Mouse (Mus musculus) ovary, postnatal 14 days (tissue): ENCODE measurements around the gene Wdr63.
A peak's percentile ranks its signal among the peaks of the same experiment; 100 is the strongest.
"Not testable (repeated sequence)": the region's sequence is repeated elsewhere in the genome, so short reads cannot be mapped to it uniquely, and the experiment has no call there.

ENCODE experiments used
- DNase-seq: peaks from one replicate; pipeline ENCODE4 v3.0.0; 2022; ENCODE audit warnings: low spot score

Gene Wdr63

GRCm38 (mm10) chr3:146010751-146011150 lies 97.2 kb downstream of the Wdr63 start:
- no peak for DNase-seq

- no peak for DNase-seq
Measured at GRCm38 (mm10) chr3:146009859-146010645, 97.9 kb downstream of the Wdr63 start.

DNA sequence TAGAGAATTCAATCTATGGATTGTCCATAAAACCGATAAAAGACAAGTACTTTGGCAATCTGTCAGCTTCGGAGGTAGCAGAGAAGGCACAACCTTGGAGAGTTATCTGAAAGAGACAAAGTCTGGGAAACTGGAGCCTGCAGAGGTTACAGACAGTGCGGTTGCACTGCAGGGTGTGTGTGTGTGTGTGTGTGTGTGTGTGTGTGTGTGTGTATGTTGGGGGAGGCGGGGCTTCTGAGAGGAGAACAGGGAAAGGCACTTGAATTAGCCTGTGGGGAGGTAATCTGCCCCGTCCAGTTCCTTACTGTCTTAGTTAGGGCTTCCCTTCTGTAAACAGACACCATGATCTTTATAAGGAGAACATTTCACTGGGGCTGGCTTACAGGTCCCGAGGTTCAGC lies 100.1 kb downstream of the Wdr63 start:
- no peak for DNase-seq

DNA sequence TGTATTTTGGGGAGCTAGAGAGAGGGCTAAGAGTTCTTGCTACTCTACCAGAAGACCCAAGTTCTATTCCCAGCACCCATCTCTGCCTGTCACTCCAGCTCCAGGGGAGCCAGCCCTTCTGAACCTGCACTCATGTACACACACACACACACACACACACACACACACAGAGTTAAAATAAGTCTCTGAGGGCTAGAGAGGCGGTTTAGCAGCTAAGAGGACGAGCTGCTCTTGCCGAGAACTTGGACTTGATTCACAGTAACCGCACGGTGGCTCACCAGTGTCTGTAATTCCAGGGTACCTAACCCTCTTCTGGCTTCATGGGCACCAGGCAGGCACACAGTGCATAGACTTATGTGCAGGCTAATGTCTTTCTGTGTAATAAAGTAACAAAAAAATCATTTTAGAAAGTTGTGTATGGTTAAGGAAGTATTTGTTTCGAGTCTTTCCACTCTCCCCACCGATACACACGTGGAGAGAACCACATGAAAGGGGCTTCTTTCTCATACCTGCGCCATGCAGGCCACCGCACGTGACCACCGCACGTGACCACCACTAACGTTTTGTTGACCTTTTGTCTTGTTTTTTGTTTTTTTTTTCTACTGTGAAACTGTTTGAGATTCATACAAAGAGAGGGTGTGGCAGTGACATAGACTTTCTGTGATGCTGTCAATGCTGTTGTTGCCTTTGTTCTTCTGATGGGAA lies 103.4 kb downstream of the Wdr63 start:
- no peak for DNase-seq

DNA sequence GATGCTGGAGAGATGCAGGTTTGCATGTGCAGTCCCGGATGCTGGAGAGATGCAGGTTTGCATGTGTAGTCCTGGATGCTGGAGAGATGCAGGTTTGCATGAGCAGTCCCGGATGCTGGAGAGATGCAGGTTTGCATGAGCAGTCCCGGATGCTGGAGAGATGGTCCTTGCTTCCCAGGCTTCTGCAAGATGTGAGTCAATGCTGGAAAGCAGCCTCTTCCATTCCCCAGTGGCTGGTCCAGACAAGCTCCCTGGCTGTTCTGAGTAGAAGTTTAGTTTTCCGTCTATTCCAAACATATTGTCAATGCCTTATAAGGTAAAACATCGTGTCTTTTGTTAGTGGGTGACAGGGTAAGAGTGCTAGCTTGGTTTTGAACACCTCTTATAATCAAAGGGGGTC lies 111.4 kb downstream of the Wdr63 start:
- not testable (repeated sequence) for DNase-seq

DNA sequence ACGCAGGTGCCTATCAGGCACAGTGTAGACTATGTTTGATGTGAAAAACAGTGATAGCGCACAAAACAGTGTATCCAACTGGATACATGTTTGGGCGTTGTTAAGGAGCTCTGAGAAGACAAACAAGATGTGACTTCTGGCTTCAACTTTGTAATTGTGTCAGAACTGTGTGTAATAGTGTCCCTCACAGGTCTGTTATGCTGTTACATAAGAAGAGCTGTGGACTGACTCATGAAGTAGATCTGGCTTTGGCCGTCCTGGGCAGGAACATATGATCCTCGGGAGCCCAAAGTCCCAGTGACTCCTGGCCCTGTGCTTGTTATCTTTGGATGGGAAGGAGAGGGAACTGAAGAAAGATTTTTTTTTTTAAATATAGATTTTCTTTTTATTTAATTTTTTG lies 112.4 kb downstream of the Wdr63 start:
- DNase-seq: no peak

GRCm38 (mm10) chr3:145993481-145994201 lies 114.3 kb downstream of the Wdr63 start:
- DNase-seq: no peak

GRCm38 (mm10) chr3:145992796-145993195 lies 115.1 kb downstream of the Wdr63 start:
- peak; percentile 29 for DNase-seq

DNA sequence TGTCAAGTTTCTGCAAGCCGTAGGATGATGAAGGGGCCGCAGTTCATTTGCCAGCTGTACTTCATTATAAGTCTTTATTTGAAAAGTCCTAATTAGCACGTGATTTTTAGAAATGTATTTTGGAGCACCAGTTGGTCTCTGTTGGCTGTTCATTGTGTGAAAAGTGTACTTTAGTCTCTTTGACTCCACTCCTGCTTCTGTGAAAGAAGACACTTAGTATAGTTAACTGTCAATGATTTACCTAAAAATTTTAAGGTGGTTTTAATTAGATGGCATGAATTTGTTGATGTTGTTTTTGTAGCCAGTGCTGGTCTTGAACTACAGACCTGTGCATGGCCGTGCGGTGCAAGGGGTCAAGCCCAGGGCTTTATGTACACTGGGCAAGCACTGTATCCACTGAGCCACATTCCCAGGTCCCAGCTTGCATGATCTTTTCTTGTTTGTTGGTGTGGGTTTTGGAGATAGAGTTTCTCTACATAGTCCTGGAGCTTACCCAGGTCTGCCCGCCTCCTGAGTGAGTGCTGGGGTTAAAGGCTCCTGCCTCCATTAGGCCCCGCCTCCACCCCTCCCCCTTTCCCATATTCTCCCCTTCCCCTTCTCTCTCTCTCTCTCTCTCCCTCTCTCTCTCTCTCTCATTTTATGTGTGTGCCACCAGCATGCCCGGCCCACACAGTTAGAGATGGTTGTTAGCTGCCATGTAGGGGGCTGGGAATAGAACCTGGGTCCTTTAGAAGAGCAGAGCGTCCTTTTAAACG lies 115.8 kb downstream of the Wdr63 start:
- no peak for DNase-seq

DNA sequence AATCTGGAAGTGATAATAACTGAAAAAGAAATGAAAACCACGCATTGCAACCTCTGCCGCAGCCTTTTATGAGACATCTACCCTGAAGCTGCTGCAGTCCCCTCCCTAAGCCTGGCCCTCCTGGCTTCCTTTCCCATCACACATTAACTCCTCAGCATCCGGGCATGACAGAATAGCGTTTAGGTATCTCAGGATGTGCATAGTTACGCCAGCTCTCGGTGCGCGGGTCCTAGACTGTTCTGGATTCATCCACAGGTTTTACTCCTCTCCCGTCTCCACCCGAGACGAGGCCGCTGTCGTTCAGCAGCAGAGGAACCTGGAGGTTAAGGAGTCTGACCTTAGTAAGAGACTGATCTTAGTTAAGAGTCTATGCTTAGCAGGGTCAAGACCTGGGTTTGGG lies 116.8 kb downstream of the Wdr63 start:
- no peak for DNase-seq
